Mouse (Mus musculus): ENCODE measurements at regions not wholly inside any gene's neighbourhood (a gene's known extent, or its start where the extent isn't known, plus 50 kb on each side); places are given as distances from the start of the nearest gene placed in this dataset.

GRCm38 (mm10) chr10:98831488-98831887 is 82.7 kb upstream of the Atp2b1 start:
- Histone ChIP-seq H3K9me3 (no peaks in the 10 kb centered on the region), H3K4me1 (no peaks in the 10 kb centered on the region), H3K36me3 (no peaks in the 10 kb centered on the region), H3K27me3 (no peaks in the 10 kb centered on the region), H3K9ac (no peak overlapping the region), H3K4me3 (no peak overlapping the region), H3K4me2 (replicated peaks) (no peak overlapping the region), H3K27ac (no peak overlapping the region)
- 44% methylated on average over 7 of the region's 7 CpGs for WGBS
- ATAC-seq (ENCODE audit: low FRiP score, low read depth), result no peak

GRCm38 (mm10) chr10:98837289-98838181 is 76.7 kb upstream of the Atp2b1 start:
- no peak overlapping the region for H3K4me2 ChIP-seq (replicated peaks)
- no peak overlapping the region for H3K27ac ChIP-seq
- no peaks in the 10 kb centered on the region for H3K36me3 ChIP-seq
- H3K4me1 ChIP-seq, result no peaks in the 10 kb centered on the region
- H3K4me3 ChIP-seq, result no peak overlapping the region
- WGBS, result 77% methylated on average over 16 of the region's 16 CpGs
- H3K27me3 ChIP-seq, result no peaks in the 10 kb centered on the region
- no peak for ATAC-seq (ENCODE audit: low FRiP score, low read depth)
- no peak overlapping the region for H3K9ac ChIP-seq
- H3K9me3 ChIP-seq, result peaks cover 4% of the 10 kb centered on the region; the same call in 1 of the 2 replicates

- Histone ChIP-seq H3K27ac (no peak overlapping the region), H3K27me3 (no peaks in the 10 kb centered on the region), H3K36me3 (no peaks in the 10 kb centered on the region; the same call in 1 of the 2 replicates), H3K9me3 (peaks cover 20% of the 10 kb centered on the region), H3K4me2 (replicated peaks) (no peak overlapping the region), H3K4me1 (no peaks in the 10 kb centered on the region), H3K4me3 (no peak overlapping the region), H3K9ac (no peak overlapping the region)
- 89% methylated on average over 8 of the region's 8 CpGs for WGBS
- ATAC-seq (ENCODE audit: low FRiP score, low read depth), result no peak
Observed at GRCm38 (mm10) chr10:98838926-98839679, 75.1 kb upstream of the Atp2b1 start.

- Histone ChIP-seq H3K4me2 (replicated peaks) (no peak overlapping the region), H3K9me3 (peaks cover 24% of the 10 kb centered on the region), H3K4me1 (no peaks in the 10 kb centered on the region), H3K27me3 (no peaks in the 10 kb centered on the region), H3K27ac (no peak overlapping the region), H3K9ac (no peak overlapping the region), H3K36me3 (no peaks in the 10 kb centered on the region; the same call in 1 of the 2 replicates), H3K4me3 (no peak overlapping the region)
- WGBS, result 88% methylated on average over 11 of the region's 11 CpGs
- ATAC-seq (ENCODE audit: low FRiP score, low read depth), result no peak
Observed at GRCm38 (mm10) chr10:98839963-98840362, 74.2 kb upstream of the Atp2b1 start.

GRCm38 (mm10) chr10:98840411-98840810 is 73.8 kb upstream of the Atp2b1 start:
- H3K36me3 ChIP-seq, result no peaks in the 10 kb centered on the region; the same call in 1 of the 2 replicates
- no peaks in the 10 kb centered on the region for H3K4me1 ChIP-seq
- no peak overlapping the region for H3K27ac ChIP-seq
- H3K9me3 ChIP-seq, result peaks cover 24% of the 10 kb centered on the region
- H3K4me3 ChIP-seq, result no peak overlapping the region
- H3K9ac ChIP-seq, result no peak overlapping the region
- no peaks in the 10 kb centered on the region for H3K27me3 ChIP-seq
- no peak overlapping the region for H3K4me2 ChIP-seq (replicated peaks)
- ATAC-seq (ENCODE audit: low FRiP score, low read depth), result no peak
- 73% methylated on average over 8 of the region's 8 CpGs for WGBS

GRCm38 (mm10) chr10:98840957-98841831 is 73.0 kb upstream of the Atp2b1 start:
- Histone ChIP-seq H3K4me2 (replicated peaks) (no peak overlapping the region), H3K4me1 (no peaks in the 10 kb centered on the region), H3K9ac (no peak overlapping the region), H3K36me3 (no peaks in the 10 kb centered on the region; the same call in 1 of the 2 replicates), H3K9me3 (peaks cover 27% of the 10 kb centered on the region), H3K4me3 (no peak overlapping the region), H3K27me3 (no peaks in the 10 kb centered on the region), H3K27ac (no peak overlapping the region)
- 77% methylated on average over 13 of the region's 13 CpGs for WGBS
- no peak for ATAC-seq (ENCODE audit: low FRiP score, low read depth)

GRCm38 (mm10) chr10:98841860-98842259 is 72.3 kb upstream of the Atp2b1 start:
- no peak overlapping the region for H3K4me2 ChIP-seq (replicated peaks)
- WGBS, result 86% methylated on average over 3 of the region's 3 CpGs
- no peak for ATAC-seq (ENCODE audit: low FRiP score, low read depth)
- H3K4me1 ChIP-seq, result no peaks in the 10 kb centered on the region
- H3K9ac ChIP-seq, result no peak overlapping the region
- no peaks in the 10 kb centered on the region; the same call in 1 of the 2 replicates for H3K36me3 ChIP-seq
- no peaks in the 10 kb centered on the region for H3K27me3 ChIP-seq
- H3K4me3 ChIP-seq, result no peak overlapping the region
- peaks cover 27% of the 10 kb centered on the region for H3K9me3 ChIP-seq
- H3K27ac ChIP-seq, result no peak overlapping the region

GRCm38 (mm10) chr10:98842721-98843120 is 71.5 kb upstream of the Atp2b1 start:
- H3K36me3 ChIP-seq, result no peaks in the 10 kb centered on the region; the same call in 1 of the 2 replicates
- WGBS, result 100% methylated on average over 1 of the region's 1 CpGs
- H3K4me1 ChIP-seq, result no peaks in the 10 kb centered on the region
- H3K27ac ChIP-seq, result no peak overlapping the region
- no peaks in the 10 kb centered on the region for H3K27me3 ChIP-seq
- no peak overlapping the region for H3K9ac ChIP-seq
- peaks cover 27% of the 10 kb centered on the region for H3K9me3 ChIP-seq
- H3K4me2 ChIP-seq (replicated peaks), result no peak overlapping the region
- H3K4me3 ChIP-seq, result no peak overlapping the region
- ATAC-seq (ENCODE audit: low FRiP score, low read depth), result no peak

GRCm38 (mm10) chr10:98849851-98850250 is 64.4 kb upstream of the Atp2b1 start:
- H3K4me3 ChIP-seq, result no peak overlapping the region
- 93% methylated on average over 3 of the region's 3 CpGs for WGBS
- no peak for ATAC-seq (ENCODE audit: low FRiP score, low read depth)
- H3K27ac ChIP-seq, result no peak overlapping the region
- H3K9me3 ChIP-seq, result 0 out of 2 replicates have a peak, but pooled peaks cover 4% of the 10 kb centered on the region
- H3K4me1 ChIP-seq, result no peaks in the 10 kb centered on the region
- no peak overlapping the region for H3K9ac ChIP-seq
- H3K4me2 ChIP-seq (replicated peaks), result no peak overlapping the region
- H3K36me3 ChIP-seq, result no peaks in the 10 kb centered on the region
- no peaks in the 10 kb centered on the region for H3K27me3 ChIP-seq

GRCm38 (mm10) chr10:98857395-98857794 is 56.8 kb upstream of the Atp2b1 start:
- Histone ChIP-seq H3K9me3 (no peaks in the 10 kb centered on the region), H3K4me1 (no peaks in the 10 kb centered on the region), H3K4me3 (no peak overlapping the region), H3K27me3 (no peaks in the 10 kb centered on the region), H3K27ac (no peak overlapping the region), H3K4me2 (replicated peaks) (no peak overlapping the region), H3K9ac (no peak overlapping the region), H3K36me3 (no peaks in the 10 kb centered on the region)
- 61% methylated on average over 3 of the region's 3 CpGs for WGBS
- no peak for ATAC-seq (ENCODE audit: low FRiP score, low read depth)

GRCm38 (mm10) chr10:98861521-98861920 is 52.7 kb upstream of the Atp2b1 start:
- WGBS, result 84% methylated on average over 10 of the region's 10 CpGs
- H3K36me3 ChIP-seq, result no peaks in the 10 kb centered on the region

More at GRCm38 (mm10) chr10:98861521-98861920, 52.7 kb upstream of the Atp2b1 start:
- H3K9ac ChIP-seq, result no peak overlapping the region
- H3K4me2 ChIP-seq (replicated peaks), result no peak overlapping the region
- H3K4me1 ChIP-seq, result peaks cover 5% of the 10 kb centered on the region; the same call in 1 of the 2 replicates
- no peaks in the 10 kb centered on the region for H3K9me3 ChIP-seq
- no peaks in the 10 kb centered on the region for H3K27me3 ChIP-seq
- no peak for ATAC-seq (ENCODE audit: low FRiP score, low read depth)
- no peak overlapping the region for H3K27ac ChIP-seq
- no peak overlapping the region for H3K4me3 ChIP-seq

Data from limb, embryonic 13.5 days (tissue).